Mouse (Mus musculus): ENCODE data around the gene Gm2916. TPM values are rescaled to one million over a fixed set of nuclear protein-coding genes. Genes with fewer than 3 reads are reported as not detected.

Gm2916 gene
- polyA plus RNA-seq (2012; ENCODE audit: low replicate concordance) = not detected in 2 replicates

DNA sequence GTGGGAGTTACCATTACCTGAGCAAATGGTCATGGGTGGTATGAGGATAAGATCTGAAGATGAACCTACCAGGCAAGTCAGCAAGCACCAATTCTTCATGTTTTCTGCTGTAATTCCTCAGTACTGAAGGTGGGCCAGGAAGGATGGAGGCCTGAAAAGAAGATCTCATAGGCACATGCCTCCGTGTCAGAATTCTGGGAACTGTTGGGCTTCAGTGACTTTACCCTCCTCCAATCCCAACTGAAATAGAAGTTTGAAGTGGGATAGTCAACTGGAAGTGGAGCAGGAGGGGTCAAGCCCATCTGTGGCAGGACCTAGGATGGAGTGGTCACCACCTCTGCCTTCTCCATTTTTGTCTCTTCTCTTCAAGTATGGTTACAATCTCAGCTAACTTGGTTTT, at the start of gene Gm2916:
TSS of gene Gm2916 (plus strand) at position 301 of the 400 bp plus-strand sequence.

DNA sequence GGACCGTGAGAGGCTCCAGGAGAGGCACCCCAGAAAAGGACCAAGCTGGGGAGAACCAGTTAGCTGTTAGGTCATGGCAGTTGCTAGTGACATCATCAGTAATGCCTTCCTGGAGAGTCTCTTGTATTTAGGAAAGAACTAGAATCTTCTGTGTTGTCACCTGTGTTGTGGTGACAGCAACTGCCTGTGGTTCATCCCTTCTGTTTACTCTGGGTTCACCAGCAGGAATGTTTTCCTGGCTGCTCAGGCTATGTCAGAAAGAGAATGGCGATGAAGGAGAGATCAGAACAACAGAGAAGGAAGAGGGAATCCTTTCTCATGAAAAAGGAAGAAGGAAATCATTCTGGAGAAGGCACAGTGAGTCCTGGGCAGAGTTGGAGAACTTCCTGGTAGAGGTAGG, 38.0 kb upstream of the Gm2916 start, which contains the start of gene Gm3033:
TSS of gene Gm3033 (plus strand) at position 301 of the 400 bp plus-strand sequence.

GRCm38 (mm10) chr14:3931456-3931855, 47.5 kb downstream of the Gm2916 start, which contains the start of gene Gm3029:
Gene Gm3029 (plus strand): TSS chr14:3931756.

DNA sequence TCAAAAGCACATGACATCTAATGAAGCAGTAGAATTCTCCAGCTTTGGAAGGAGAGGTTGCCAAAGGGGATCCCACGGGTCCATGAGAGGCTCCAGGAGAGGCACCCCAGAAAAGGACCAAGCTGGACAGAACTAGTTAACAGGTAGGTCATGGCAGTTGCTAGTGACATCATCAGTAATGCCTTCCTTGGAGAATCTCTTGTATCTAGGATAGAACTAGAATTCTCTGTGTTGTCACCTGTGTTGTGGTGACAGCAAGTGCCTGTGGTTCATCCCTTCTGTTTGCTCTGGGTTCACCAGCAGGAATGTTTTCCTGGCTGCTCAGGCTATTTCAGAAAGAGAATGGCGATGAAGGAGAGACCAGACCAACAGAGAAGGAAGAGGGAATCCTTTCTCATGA, 79.3 kb downstream of the Gm2916 start, which contains the start of gene Gm3095:
TSS of gene Gm3095 (plus strand) at position 301 of the 400 bp plus-strand sequence.

Other genes starting within 250 kb of the Gm2916 start
- gene Gm3012, start 249.7 kb upstream of the Gm2916 start, polyA plus RNA-seq (2012; ENCODE audit: low replicate concordance) = not detected in 2 replicates
- gene Gm3020, start 232.1 kb upstream of the Gm2916 start, polyA plus RNA-seq (2012; ENCODE audit: low replicate concordance) = not detected in 2 replicates
- not detected in 2 replicates for gene Gm3043, start 195.4 kb upstream of the Gm2916 start, polyA plus RNA-seq (2012; ENCODE audit: low replicate concordance)
- not detected in 2 replicates for gene Gm3002, start 74.1 kb upstream of the Gm2916 start, polyA plus RNA-seq (2012; ENCODE audit: low replicate concordance)
- gene Gm3033, start 37.9 kb upstream of the Gm2916 start, polyA plus RNA-seq (2012; ENCODE audit: low replicate concordance) = not detected in 2 replicates
- not detected in 2 replicates for gene Gm3029, start 47.6 kb downstream of the Gm2916 start, polyA plus RNA-seq (2012; ENCODE audit: low replicate concordance)
- gene Gm3095, start 79.4 kb downstream of the Gm2916 start, polyA plus RNA-seq (2012; ENCODE audit: low replicate concordance) = not detected in 2 replicates
- gene Gm3099, start 114.2 kb downstream of the Gm2916 start, polyA plus RNA-seq (2012; ENCODE audit: low replicate concordance) = not detected in 2 replicates
- gene Gm5796, start 139.8 kb downstream of the Gm2916 start, polyA plus RNA-seq (2012; ENCODE audit: low replicate concordance) = not detected in 2 replicates
- not detected in 2 replicates for gene Gm3115, start 199.9 kb downstream of the Gm2916 start, polyA plus RNA-seq (2012; ENCODE audit: low replicate concordance)
- not detected in 2 replicates for gene Gm8108, start 226.4 kb downstream of the Gm2916 start, polyA plus RNA-seq (2012; ENCODE audit: low replicate concordance)

Measured in hematopoietic multipotent progenitor cell, adult 10-12 weeks (in vitro differentiated cells).